Mouse (Mus musculus): ENCODE data around the gene Parp14.

The Parp14 gene

DNA sequence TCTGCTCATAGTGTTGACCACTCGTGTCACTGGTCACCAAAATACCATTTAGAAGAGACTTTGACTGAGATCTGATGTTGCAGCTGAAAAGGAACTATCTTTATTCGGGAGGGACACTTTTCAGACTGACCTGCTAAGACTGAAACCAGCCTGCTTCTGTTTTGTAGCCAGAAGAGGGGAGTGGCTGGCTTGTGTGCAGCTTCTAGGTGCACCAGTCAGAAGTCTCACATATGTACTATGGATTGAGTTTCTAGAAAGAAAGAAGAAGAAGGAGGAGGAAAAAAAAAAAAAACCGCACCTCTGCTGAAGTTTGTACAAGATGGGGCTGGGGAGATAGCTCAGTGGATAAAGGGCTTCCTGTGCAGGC lies 88.2 kb downstream of the Parp14 start:
- no peak for DNase-seq
